Mouse (Mus musculus) cerebellum, postnatal 14 days (tissue): ENCODE measurements around the gene Mdk.

ENCODE experiments used
- DNase-seq, 2 experiments: peaks; one replicate each; pipeline ENCODE4 v3.0.0; 2021; ENCODE audit warnings: mixed read lengths in 2 of 2

Gene Mdk

DNA sequence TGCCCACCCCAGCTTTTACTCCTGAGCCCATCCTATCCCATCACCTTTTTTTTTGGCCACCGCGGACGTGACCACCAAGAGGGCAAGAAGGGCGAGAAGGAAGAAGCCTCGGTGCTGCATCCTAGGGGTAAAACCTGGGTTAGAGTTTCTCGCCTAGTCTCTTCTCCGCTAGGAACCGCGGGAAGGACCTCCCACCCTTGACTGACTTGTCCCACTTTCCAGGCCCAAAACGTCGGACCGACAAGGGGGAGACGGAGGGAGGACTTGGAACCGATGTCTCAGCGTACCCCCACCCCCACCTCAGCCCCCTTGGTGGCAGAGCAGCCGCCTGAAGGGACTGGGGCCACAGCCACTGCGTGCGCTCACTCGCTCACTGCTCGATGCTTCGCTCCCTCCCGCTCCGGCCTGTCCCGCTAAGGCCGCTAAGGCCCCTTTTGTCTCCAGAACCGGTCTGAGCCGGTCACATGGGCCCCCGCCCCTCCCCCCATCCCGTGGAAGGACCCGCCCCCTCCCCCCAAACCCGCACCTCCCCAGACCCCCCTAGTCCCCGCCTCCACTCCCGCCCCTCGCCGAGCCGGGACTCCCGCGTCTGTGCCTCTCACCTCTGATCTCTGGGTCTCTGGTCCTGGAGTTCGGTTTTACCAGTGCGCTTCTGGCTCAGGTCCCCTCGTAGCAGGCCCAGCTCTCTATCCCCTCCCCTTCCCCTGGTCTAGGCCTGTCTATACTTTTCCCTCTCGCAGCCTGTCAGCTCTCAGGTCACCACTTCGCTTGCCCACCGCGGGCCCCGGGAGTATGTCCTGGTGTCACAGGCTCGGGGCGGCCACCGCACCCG, 553 bp downstream of the Mdk start:
- peak; percentile 54 to 71 for DNase-seq

DNA sequence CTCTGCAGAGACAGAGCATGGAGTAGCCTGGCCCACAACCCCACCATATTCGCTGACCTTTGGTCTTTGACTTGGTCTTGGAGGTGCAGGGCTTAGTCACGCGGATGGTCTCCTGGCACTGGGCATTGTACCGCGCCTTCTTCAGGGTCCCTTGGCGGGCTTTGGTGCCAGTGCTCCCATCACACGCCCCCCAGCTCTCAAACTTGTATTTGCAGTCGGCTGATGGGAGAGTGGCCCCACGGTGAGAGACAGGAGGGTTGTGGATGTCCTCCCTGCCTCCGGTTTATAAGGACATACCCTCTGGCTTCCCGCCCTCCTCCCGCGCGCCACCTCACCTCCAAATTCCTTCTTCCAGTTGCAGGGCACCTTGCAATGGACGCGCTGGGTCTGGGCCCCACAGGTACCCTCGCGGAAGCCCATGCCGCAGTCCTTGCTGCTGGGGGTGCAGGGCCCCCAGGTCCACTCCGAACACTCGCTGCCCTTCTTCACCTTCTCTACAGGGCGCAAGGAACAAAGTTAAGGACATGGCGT, 1.3 kb downstream of the Mdk start:
- DNase-seq: peak in 1 of 2 experiments; percentile 30

DNA sequence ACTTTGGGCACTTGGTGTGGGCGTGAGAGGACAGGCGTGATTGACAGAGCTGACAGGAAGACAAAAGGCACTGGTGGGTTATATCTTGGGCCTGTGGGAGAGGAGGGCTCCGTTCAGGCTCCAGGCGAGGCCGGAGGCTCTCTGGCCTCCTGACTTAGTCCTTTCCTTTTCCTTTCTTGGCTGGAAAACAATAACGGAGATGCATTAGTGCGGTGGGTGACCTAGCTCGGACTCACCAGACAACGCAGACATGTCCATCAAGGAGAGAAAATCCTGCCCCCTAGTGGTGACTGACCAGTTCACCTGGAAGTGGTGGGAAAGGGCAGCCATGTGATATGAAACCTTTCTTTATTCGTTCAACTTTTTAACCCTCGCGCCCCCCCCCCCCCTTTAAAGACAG, 2.2 kb downstream of the Mdk start:
- peak; percentile 89 to 92 for DNase-seq

DNA sequence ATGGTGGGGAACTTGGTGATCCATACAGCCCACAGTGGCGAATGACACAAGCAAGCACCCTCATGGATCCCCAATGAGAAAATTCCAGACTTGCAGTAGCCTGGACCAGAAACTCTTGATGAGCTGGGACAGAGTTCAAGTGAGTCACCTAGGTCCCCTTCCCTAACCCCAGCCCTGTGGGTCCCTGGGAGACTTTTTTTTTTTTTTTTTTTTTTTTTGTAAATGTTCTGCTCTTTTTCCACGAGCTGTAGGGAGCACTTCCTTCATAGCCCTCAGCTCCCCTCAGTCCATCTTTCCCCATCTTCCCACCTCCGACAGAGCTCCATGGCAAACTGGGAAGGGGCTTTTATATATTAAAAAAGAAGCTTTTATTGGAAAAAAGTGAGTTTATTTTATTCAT, 2.6 kb downstream of the Mdk start:
- no peak for DNase-seq

DNA sequence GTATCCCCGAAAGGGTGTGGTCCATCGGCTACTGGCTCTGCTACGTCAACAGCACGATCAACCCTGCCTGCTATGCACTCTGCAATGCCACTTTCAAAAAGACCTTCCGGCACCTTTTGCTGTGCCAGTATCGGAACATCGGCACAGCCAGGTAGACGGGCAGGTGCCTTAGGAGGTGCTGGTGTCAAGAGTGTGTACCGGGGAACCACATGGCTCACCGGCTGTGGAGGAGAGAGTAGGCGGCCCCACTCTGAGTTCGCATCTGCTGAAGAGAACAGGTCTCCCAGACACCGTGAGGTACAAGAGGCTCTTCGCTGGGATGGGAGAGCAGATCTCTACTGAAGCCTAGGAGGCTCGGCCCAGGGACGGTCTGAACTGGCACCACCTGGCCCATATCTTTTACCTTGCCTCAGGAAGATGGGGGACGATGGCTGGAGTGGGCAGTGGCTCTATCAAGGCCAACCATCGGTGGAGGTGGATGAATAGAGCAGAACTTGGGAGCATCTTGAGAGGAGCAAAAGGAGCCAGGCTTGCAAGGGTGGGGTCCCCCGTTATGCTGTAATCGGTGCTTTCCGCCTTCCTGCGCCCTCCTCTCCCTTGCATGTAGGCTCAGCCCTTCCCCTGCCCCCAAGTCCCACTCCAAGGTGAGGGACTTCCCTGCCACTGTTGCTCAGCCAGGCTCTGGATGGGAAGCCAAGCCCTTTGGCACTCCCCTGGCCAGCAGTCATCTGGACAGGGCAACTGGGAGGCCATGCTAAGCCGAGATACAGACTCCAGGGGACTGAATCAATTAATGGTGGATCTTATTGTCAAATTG, 3.4 kb downstream of the Mdk start:
- peak in 1 of 2 experiments; percentile 28 for DNase-seq

DNA sequence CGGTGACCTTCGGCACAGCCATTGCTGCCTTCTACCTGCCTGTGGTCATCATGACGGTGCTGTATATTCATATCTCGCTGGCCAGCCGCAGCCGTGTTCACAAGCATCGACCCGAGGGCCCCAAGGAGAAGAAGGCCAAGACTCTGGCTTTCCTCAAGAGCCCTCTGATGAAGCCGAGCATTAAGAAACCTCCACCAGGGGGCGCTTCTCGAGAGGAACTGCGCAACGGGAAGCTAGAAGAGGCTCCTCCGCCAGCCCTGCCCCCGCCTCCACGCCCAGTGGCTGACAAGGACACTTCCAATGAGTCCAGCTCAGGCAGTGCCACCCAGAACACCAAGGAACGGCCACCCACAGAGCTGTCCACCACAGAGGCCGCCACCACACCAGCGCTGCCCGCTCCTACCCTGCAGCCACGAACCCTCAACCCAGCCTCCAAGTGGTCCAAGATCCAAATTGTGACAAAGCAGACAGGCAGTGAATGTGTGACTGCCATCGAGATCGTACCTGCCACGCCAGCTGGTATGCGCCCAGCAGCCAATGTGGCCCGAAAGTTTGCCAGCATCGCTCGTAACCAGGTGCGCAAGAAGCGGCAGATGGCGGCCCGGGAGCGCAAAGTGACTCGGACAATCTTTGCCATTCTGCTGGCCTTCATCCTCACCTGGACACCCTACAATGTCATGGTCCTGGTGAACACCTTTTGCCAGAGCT, 4.1 kb downstream of the Mdk start:
- peak; percentile 86 to 94 for DNase-seq

DNA sequence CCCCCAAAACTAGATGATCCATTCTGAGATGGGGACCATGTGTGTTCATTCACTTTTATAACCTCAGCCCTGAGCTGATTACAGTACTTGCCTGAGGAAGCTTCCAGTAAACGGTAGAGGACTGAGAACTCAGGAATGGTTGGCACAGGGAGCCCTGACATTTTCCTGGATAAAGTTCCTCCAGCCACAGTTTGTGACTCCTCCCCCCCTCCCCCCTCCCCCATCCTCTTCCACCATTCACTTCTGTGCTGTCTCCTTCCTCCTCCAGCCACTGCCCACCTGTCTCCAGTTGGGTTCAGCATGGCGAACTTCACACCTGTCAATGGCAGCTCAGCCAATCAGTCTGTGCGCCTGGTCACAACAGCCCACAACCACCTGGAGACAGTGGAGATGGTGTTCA, 5.1 kb downstream of the Mdk start, which contains the start of gene Chrm4:
Gene Chrm4 (plus strand): TSS at position 301 of the 400 bp plus-strand sequence.
- DNase-seq: no peak

DNA sequence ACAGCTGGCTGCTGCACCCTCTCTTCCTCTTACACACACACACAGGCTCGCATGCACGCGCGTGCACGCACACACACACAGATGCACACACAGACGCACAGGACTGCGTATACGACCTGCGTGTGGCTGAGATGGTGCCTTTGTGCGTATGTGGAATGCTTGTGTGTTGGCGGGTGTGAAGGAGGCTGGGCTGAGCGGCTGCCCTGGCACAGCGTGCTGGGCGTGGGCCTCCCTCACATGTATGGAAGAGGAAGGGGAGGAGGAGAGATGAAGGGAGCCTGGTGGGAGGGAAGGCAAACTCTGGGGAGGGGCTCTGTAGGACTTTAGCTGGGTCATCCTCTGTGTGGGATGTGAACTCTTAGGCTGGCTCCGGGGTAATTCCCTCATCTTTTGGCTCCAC, 6.7 kb downstream of the Mdk start:
- no peak for DNase-seq

DNA sequence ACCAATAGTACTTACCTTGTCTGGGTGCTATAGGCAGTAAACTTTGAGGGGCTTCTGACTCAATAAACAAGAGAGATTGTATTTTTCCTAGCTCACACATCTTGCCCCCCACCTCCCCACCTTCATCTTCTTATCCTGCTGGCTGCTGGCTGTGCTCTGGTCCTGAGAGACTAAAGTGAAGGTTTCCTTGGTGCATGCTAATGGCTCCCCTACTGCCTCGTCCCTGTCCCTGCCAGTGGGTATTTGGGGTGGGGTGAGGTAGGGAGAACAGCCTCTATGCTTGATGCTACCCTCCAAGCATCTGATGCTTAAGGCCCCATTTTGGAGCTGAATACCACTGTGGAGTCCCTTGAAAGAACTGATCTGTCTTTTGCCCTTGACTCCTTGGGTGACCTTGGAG, 7.4 kb downstream of the Mdk start:
- no peak for DNase-seq

DNA sequence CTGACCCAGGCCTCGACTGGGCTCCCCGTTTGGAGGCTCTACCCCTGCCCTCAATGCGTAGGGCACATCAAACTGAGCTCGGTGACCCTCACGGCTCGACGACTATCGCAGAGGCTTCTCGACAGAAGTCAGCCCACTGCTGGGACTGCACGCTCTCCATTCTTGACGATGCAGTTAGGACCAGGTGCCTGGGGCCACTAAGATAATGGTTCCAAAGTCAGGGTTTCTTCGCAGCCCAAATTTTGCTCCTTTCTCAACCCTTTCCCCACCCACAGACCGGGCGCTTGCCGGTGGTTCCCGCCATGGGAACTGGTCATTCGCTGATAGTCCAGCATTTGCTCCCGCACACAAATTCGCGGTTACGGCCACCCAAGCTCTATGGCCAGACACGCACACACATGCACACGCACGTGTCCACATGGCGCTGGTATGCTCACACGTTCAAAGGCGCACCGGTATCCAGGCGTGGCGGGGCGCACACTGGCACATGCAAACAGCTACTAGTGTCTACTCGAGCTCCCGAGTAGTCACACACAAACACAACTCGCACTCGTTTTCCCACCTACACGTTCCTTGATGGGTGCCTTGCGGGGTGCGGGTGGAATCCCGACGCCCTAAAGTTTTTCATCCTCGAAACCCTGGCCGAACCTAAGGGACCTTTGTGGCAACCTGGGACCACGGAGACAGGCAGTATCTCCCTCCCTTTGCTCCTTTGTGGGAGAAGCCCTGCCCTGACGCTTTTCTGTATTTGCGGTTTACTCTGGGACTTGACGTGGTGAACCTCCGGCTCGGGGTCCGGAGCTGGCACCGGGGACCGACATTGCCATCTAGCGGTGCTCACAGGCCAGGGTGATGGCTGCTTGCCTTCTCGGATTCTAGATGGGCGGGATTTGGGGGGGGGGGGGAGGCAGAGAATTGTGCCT, 8.4 kb downstream of the Mdk start:
- DNase-seq: peak; percentile 88 to 91

DNA sequence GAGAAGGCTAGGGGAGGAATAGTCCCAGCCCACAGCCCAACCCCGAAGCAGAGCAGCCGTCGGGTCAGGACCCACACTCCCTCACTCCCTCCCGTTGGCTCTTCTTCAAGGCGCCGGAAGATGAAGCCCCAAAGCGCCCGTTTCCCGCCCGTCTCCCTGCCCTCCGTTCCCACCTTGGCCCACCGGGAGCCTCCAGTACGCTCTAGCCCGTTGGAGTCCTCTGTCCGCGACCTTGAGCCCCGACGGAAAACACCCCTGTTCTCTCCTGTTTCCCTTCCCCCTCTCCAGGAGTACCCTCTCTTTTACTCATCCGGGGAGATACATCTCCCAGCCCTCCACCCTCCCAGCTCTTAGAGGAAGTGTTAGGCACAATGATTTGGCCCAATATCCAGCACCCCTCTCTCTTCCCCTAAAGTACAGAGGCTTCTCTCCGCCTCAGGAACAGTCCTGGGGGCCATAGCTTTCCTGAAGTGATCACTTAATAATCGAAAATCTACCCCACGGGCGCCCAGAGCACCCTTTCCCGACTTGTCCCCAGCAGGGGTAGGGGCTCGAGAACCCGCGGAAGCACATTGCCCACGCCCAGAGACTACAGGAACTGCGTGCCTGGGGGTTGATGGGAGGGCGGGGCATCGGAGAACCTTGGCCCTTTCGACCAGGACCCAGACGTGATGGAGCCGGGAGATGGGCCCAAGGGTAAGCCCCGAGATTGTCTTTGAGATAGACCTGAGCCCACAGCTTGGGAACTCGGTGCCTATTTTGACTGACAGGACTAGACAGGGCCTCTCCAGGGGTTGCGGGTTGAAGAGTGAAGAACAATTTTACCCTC, 9.3 kb downstream of the Mdk start:
- peak in 1 of 2 experiments; percentile 16 for DNase-seq

DNA sequence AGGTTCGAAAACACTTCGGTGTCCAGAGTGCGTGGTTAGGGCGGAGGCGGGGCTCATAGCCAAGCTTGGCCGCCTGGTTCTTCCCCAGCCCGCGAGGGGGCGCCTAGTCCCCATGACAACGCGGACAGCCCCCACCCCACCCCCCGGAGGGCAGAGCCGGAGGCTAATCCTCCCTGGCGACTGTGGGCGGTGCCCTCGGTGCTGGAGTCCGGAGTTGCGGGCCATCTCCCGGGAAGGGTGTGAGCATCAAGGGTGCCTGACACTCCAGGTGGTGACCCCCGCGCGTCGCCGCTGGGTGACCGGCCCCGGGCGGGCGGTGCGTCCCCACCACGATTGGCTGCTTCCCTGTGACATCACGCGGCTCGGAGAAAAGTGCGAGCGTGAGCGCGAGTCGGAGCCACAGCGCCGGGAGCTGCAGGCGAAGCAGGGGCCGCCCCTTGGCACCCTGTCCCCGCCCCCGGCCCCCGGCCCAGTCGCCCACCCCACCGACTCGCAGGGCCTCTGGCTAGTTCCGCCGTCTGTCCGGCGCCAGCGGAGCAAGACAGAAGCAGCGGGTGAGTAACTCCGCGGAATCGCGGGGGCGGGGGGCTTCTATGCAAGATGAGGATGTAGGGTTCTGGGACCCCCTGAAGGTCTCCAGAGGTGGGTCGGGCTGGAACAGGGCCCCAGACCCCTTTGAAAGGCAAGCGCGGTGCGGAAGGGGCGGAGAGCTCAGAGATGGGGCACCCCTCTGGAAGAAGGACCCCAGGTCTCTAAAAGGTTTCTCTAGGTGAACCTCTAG, 10.1 kb downstream of the Mdk start:
- peak; percentile 79 to 82 for DNase-seq

DNA sequence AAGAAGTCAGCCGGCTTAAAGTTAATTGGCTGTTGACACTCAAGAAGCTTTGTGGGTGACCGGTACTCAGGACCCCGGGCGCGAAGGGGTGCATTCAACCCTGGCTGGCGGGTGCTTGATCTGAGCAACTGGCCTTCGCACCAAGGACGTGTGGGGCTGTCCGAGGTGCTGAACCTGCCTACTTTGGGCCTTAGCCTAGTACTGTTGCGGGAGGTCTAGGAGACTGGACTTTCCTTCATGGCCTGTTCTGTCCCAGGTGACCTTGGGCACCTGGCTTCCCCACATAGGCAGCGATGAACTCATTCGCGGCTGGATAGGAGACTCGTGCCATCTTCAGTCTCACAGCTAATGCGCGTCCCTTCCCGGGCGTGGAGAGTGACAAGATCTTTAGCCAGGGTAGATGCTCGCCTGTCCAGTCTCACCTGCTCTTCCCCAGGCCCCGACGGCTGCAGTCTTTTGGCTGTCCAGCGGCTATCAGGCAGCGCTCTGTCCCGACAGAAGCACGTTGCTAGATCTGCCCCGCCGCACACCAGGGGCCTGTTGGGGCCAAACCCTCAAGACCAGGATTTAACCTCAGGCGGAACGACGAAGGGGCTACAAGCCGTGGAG, 10.8 kb downstream of the Mdk start:
- DNase-seq: peak in 1 of 2 experiments; percentile 31

DNA sequence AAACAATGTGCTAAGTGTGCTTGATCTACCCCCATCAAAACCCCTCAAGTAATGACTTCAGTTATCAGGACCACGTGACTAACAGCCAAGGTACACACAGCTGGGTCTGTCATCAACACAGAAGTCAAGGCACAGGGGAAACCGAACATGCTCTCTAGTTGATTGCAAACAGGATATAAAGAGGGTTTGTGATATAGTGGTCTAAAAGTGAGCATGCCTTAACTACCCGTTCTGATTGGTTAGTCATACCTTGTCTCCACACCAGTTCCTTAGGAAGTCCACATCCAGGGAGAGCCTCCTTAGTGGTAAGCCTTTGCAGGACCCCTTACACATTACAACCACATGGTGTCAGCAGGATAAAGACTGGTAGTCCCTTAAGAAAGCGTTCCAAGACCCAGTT, 12.0 kb downstream of the Mdk start:
- DNase-seq: no peak

DNA sequence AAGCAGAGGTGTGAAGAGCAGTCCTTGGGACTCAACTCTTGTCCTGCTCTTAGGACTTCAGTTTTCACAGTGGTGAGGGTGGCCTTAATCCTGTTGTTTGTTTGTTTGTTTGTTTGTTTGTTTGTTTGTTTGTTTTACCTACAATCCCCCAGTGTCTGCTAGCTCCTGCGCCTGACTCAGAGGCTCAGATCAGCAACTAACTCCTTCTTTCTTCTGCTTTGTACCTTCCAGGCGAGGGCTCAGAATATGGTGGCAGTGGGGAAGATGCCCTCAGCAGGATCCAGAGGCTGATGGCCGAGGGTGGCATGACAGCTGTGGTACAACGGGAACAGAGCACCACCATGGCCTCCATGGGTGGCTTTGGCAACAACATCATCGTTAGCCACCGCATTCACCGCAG, 15.0 kb downstream of the Mdk start:
- DNase-seq: no peak

DNA sequence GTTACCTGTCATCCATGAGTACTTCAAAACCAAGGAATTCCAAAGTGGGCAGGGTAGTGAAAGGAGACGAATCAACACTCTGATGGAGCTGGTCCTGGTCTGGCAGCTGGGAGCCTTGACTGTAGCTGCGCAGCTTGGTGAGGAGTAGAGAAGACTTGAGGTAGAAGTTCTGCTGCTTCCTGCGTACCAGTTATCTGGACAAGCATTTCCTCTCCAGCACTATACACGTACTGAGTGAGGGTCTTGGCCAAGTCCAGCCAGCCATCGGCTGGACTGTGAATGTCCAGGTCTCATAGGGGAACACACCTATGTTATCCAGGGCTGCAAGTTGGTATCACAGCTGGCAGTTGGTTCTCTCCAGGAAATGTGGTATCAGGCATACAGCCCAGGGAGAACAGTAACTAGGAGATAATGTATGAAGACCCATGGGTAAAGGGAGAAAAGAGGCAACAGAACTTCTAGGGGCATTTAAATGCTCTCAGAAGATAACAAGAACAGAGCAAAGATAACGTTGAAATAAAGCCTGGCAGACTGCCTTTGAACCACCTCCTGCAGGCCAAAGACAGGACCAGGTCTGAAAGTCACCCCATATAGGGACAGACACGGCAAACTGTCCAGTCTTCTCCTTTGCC, 15.6 kb downstream of the Mdk start:
- DNase-seq: no peak

DNA sequence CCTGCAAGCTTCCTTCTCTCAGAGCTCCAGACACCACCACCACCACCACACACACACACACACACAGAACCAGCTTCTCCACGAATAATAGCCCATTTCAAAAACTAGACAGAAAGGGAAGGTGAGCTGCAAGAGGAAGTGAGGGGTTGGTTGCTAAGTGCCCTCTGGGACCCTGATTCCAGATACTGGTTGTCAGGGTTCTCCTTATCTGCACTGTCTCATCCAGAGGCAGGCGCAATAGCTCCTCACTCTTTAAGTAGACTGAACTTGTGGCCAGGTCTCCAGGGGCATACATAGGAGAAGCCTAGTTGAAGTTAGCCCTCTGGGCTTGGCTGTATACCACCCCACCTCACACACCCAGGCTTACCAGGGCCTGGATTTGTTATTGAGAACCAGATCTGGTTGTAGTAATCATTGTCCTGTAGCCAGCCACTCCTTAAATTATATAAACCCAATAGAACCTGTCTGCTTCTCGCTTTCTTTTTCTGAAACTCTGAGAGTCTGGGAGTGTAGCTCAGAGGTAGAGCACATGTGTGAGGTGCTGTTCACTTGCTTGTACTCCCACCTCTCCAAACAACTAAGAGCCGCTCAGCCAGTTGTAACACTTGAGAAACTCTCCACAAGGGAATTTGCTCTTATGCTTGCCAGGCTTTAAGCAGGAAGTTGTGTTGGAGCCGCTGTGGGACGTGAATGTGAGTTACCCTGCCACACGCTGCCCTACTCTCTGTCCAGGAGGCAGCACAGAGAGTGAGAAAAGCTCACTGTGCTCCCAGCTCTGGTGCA, 18.6 kb downstream of the Mdk start:
- DNase-seq: no peak

DNA sequence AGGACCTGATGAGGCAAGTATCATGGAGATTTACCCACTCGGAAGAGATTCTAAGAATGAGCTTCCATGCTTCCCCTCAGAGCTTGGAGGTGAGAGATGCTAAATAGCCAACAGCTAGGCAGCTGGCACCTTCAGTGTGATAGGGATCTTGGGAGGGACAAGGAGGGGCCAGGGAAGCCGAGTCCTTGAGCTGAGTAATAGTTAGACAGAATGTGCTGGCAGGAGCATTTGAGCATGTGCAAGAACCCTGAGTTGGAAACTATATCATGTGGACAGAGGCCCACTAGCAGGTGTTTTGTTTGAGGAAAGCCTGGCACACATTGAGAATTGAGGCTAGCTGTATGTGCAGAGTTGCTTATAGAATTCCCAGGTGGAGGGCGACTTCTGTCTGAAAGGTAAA, 19.5 kb downstream of the Mdk start:
- no peak for DNase-seq
